Mouse (Mus musculus) bone marrow, adult 2 months (tissue): Measurements from ENCODE around the gene Spred3. TPM values are rescaled to one million over a fixed set of nuclear protein-coding genes. Genes with fewer than 3 reads are reported as not detected.

Experiments
- H3K27ac ChIP-seq: fragments of 200-500 bp; 2 replicates; pipeline ENCODE4 v1.5.1; 2012; ENCODE audit warnings: low read depth, mild to moderate bottlenecking, control low read depth, inconsistent platforms, low read length; ENCODE audit not compliant: control insufficient read depth, poor library complexity, insufficient read depth
- H3K4me1 ChIP-seq: fragments of 200-500 bp; 2 replicates; pipeline ENCODE4 v1.6.1; 2011; ENCODE audit warnings: low read length; ENCODE audit not compliant: control insufficient read depth, insufficient read depth
- H3K4me3 ChIP-seq: fragments of 200-500 bp; replicated peaks from 2 replicates; pipeline ENCODE3; 2011; ENCODE audit warnings: mild to moderate bottlenecking, low read depth, low read length, control low read depth; ENCODE audit not compliant: control insufficient read depth
- CTCF ChIP-seq: fragments of 200-500 bp; IDR thresholded peaks from 2 replicates; pipeline ENCODE4 v1.5.1; 2011; ENCODE audit warnings: low read length, control low read depth; ENCODE audit not compliant: control insufficient read depth, insufficient read depth
- POLR2A ChIP-seq: fragments of 200-500 bp; IDR thresholded peaks from 2 replicates; pipeline ENCODE4 v1.6.1; 2011; ENCODE audit warnings: low read depth, mild to moderate bottlenecking, control low read depth, low read length, borderline replicate concordance; ENCODE audit not compliant: control insufficient read depth
- WGBS: fragments of 180-500 bp; shearing (Covaris S2); methylation state at CpG from one replicate; pipeline ENCODE4 v1.1.7; 2018; 5-methylcytosine and 5-hydroxymethylcytosine counted together
- polyA plus RNA-seq: library from polyadenylated mRNA; stranded (reverse); fragments of >200 nt; gene quantifications from 2 replicates; pipeline ENCODE4 v1.2.4, GENCODE M21; 2011; ENCODE audit warnings: low replicate concordance; ENCODE audit not compliant: missing spikeins, insufficient read depth, insufficient read length

Spred3 gene
- polyA plus RNA-seq, 1 experiment, result 7.1 TPM

- TF ChIP-seq CTCF, result peak; percentile 76
- TF ChIP-seq POLR2A, result no peak
- H3K4me1 ChIP-seq, result no peaks in the 10 kb centered on the region; the same call in none of the 2 replicates
- no peak overlapping the region for H3K27ac ChIP-seq
- H3K4me3 ChIP-seq, result no peak overlapping the region
- WGBS, result 15% methylated on average over 7 of the region's 7 CpGs
Measured at GRCm38 (mm10) chr7:29126173-29126915, 43.9 kb downstream of the Spred3 start.

GRCm38 (mm10) chr7:29124970-29125369 is 45.2 kb downstream of the Spred3 start, which contains the start of gene Ryr1:
TSS of gene Ryr1 (minus strand) at chr7:29125179.
- under 1% methylated on average over 16 of the region's 16 CpGs for WGBS
- TF ChIP-seq POLR2A (no peak), CTCF (no peak)

GRCm38 (mm10) chr7:29123531-29124358 is 46.5 kb downstream of the Spred3 start:
- Histone ChIP-seq H3K4me3 (no peak overlapping the region), H3K27ac (no peak overlapping the region), H3K4me1 (no peaks in the 10 kb centered on the region; the same call in none of the 2 replicates)
- WGBS, result 39% methylated on average over 5 of the region's 5 CpGs
- TF ChIP-seq POLR2A, result no peak
- no peak for TF ChIP-seq CTCF

More at GRCm38 (mm10) chr7:29124970-29125369, 45.2 kb downstream of the Spred3 start, which contains the start of gene Ryr1:
- H3K4me3 ChIP-seq, result no peak within 1 kb of the TSS
- H3K27ac ChIP-seq, result no peak within 1 kb of the TSS
- no peaks in the 10 kb centered on the region; the same call in none of the 2 replicates for H3K4me1 ChIP-seq

- Histone ChIP-seq H3K27ac (no peak overlapping the region), H3K4me3 (no peak overlapping the region), H3K4me1 (no peaks in the 10 kb centered on the region; the same call in none of the 2 replicates)
- no peak for TF ChIP-seq CTCF
- TF ChIP-seq POLR2A, result no peak
- 73% methylated on average over 9 of the region's 9 CpGs for WGBS
Measured at GRCm38 (mm10) chr7:29122821-29123220, 47.4 kb downstream of the Spred3 start.

- WGBS, result 75% methylated on average over 1 of the region's 1 CpGs
- Histone ChIP-seq H3K27ac (no peak overlapping the region), H3K4me1 (no peaks in the 10 kb centered on the region; the same call in none of the 2 replicates), H3K4me3 (no peak overlapping the region)
- TF ChIP-seq POLR2A, result no peak
- no peak for TF ChIP-seq CTCF
Measured at GRCm38 (mm10) chr7:29119526-29119925, 50.7 kb downstream of the Spred3 start.

GRCm38 (mm10) chr7:29118142-29118851 is 51.9 kb downstream of the Spred3 start:
- 56% methylated on average over 18 of the region's 18 CpGs for WGBS
- H3K4me3 ChIP-seq, result no peak overlapping the region

GRCm38 (mm10) chr7:29108992-29109955 is 60.9 kb downstream of the Spred3 start:
- WGBS, result 52% methylated on average over 38 of the region's 38 CpGs
- Histone ChIP-seq H3K4me3 (no peak overlapping the region), H3K27ac (no peak overlapping the region), H3K4me1 (no peaks in the 10 kb centered on the region)
- TF ChIP-seq POLR2A, result no peak
- TF ChIP-seq CTCF, result no peak

More at GRCm38 (mm10) chr7:29118142-29118851, 51.9 kb downstream of the Spred3 start:
- TF ChIP-seq POLR2A (no peak), CTCF (no peak)
- Histone ChIP-seq H3K4me1 (no peaks in the 10 kb centered on the region; the same call in 1 of the 2 replicates), H3K27ac (no peak overlapping the region)

Other genes with a start within 250 kb of the Spred3 start
- 60.5 and 66.0 TPM in 2 replicates for gene Actn4, start 208.1 kb downstream of the Spred3 start, polyA plus RNA-seq
- gene Eif3k, start 188.5 kb downstream of the Spred3 start, polyA plus RNA-seq, result 184 and 225 TPM in 2 replicates
- 43.0 and 111 TPM in 2 replicates for gene Map4k1, start 188.4 kb downstream of the Spred3 start, polyA plus RNA-seq
- 0.93 and 2.7 TPM in 2 replicates for gene Ryr1, start 45.2 kb downstream of the Spred3 start, polyA plus RNA-seq
- 49.7 and 156 TPM in 2 replicates for gene Rasgrp4, start 35.6 kb downstream of the Spred3 start, polyA plus RNA-seq
- 37.8 and 56.8 TPM in 2 replicates for gene Fam98c, start 14.2 kb downstream of the Spred3 start, polyA plus RNA-seq
- 0.59 TPM in 1 of 2 replicates, not detected in the other for gene Ggn, start 201 bp downstream of the Spred3 start, polyA plus RNA-seq
- gene Psmd8, start 10.3 kb upstream of the Spred3 start, polyA plus RNA-seq, result 93.2 and 170 TPM in 2 replicates
- gene Catsperg1, start 43.6 kb upstream of the Spred3 start, polyA plus RNA-seq, result 1.7 and 4.1 TPM in 2 replicates
- gene Kcnk6, start 62.1 kb upstream of the Spred3 start, polyA plus RNA-seq, result 3.5 and 8.8 TPM in 2 replicates
- 8.5 and 10.7 TPM in 2 replicates for gene Yif1b, start 67.9 kb upstream of the Spred3 start, polyA plus RNA-seq
- 15.6 and 18.7 TPM in 2 replicates for gene 2200002D01Rik, start 78.1 kb upstream of the Spred3 start, polyA plus RNA-seq
- 17.2 and 35.7 TPM in 2 replicates for gene Spint2, start 111.5 kb upstream of the Spred3 start, polyA plus RNA-seq
- 1.9 and 3.2 TPM in 2 replicates for gene Ppp1r14a, start 118.9 kb upstream of the Spred3 start, polyA plus RNA-seq
- gene Dpf1, start 133.5 kb upstream of the Spred3 start, polyA plus RNA-seq, result 0.56 and 1.5 TPM in 2 replicates